Comparison of ENCODE assay signal across 18 mouse cellular contexts in the genomic region with DNA sequence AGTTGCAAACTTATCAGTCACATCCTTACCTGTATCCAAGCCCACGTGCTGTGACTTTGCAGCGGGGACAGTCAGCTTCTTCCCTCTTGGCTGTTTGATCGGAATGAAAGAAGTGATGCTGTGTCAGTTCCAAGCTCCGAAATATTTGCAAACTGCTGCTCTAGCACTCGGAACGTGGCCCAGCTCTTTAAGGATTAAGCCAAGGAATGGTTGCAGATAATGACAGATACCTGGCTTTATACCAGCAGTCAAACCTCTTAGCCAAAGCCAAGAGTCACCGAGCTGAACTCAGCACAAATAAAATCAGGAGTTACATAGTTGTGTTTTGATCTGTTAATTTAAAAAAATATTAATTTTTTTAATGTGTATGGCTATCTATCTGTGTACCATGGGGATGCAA. TPM values are rescaled to one million over a fixed set of nuclear protein-coding genes. Genes with fewer than 3 reads are reported as not detected.
DNase-seq lines count a peak whose midpoint lies in the region; ATAC-seq lines count a peak whose summit lies in the region.
"Had no signal": no experiment of that assay in that cellular context is flagged by ENCODE, and none has a peak within 500 bp of the region (broad histone marks: within the 10 kb centered on the region; RNA-seq: fewer than 3 reads in every experiment).

No protein-coding gene starts in this region.

- no peaks in the 10 kb centered on the region for H3K36me3 ChIP-seq in heart, embryonic 11.5 days (ENCODE audit: control insufficient read depth, insufficient read depth, low read length)
- H3K36me3 ChIP-seq: embryonic facial prominence, embryonic 15.5 days; hindbrain, embryonic 13.5 days; midbrain, embryonic 12.5 days had no signal

- 79% methylated on average over 7 of the region's 7 CpGs for WGBS in heart, embryonic 11.5 days (ENCODE audit: insufficient replicate concordance)

- peak; percentile 29 for DNase-seq in adrenal gland, postnatal 10 days
- DNase-seq in adrenal gland, postnatal 25 days, result no peak
- DNase-seq in heart, adult 18-20 months, result peak; percentile 13 to 14
- DNase-seq in ovary, postnatal 14 days (ENCODE audit: low spot score), result peak; percentile 9
- DNase-seq in ovary, postnatal 10 days (ENCODE audit: low spot score), result no peak
- no peak for DNase-seq in left cerebral cortex, adult 11 months (ENCODE audit: low spot score)
- no peak for DNase-seq in left cerebral cortex, adult 18-20 months (ENCODE audit: low spot score in 2 of 2)
- DNase-seq: kidney, adult 18-20 months; right cerebral cortex, postnatal 4 days; thymus, adult 2 months had no signal

- H3K9me3 ChIP-seq in heart, embryonic 11.5 days (replicated peaks; ENCODE audit: control insufficient read depth, low read length), result no peaks in the 10 kb centered on the region
- H3K9me3 ChIP-seq: embryonic facial prominence, embryonic 15.5 days; hindbrain, embryonic 13.5 days; midbrain, embryonic 12.5 days had no signal

- H3K4me3 ChIP-seq in heart, embryonic 11.5 days (ENCODE audit: low read depth, low read length), result no peak overlapping the region
- H3K4me3 ChIP-seq: embryonic facial prominence, embryonic 15.5 days; heart, adult 2 months; hindbrain, embryonic 13.5 days; midbrain, embryonic 12.5 days had no signal

- no peaks in the 10 kb centered on the region for H3K4me1 ChIP-seq in heart, embryonic 11.5 days (ENCODE audit: control insufficient read depth, insufficient read depth, low read length)
- H3K4me1 ChIP-seq: embryonic facial prominence, embryonic 15.5 days; hindbrain, embryonic 13.5 days; midbrain, embryonic 12.5 days had no signal

- no peaks in the 10 kb centered on the region for H3K27me3 ChIP-seq in heart, embryonic 11.5 days (ENCODE audit: control insufficient read depth, insufficient read depth, low read length)
- H3K27me3 ChIP-seq: embryonic facial prominence, embryonic 15.5 days; hindbrain, embryonic 13.5 days; midbrain, embryonic 12.5 days; Patski had no signal

- no peak overlapping the region for H3K9ac ChIP-seq in heart, embryonic 11.5 days (ENCODE audit: low read depth, low read length)
- H3K9ac ChIP-seq: embryonic facial prominence, embryonic 15.5 days; hindbrain, embryonic 13.5 days; midbrain, embryonic 12.5 days had no signal

- H3K27ac ChIP-seq in heart, embryonic 11.5 days (ENCODE audit: low read depth, low read length), result no peak overlapping the region
- H3K27ac ChIP-seq: embryonic facial prominence, embryonic 15.5 days; heart, adult 2 months; hindbrain, embryonic 13.5 days; midbrain, embryonic 12.5 days had no signal

- H3K4me2 ChIP-seq in heart, embryonic 11.5 days, result no peak overlapping the region
- H3K4me2 ChIP-seq: embryonic facial prominence, embryonic 15.5 days; hindbrain, embryonic 13.5 days; midbrain, embryonic 12.5 days had no signal

- no peak for ATAC-seq in heart, embryonic 11.5 days (replicated peaks; ENCODE audit: insufficient number of reproducible peaks, low FRiP score, low TSS enrichment)
- ATAC-seq: forebrain, embryonic 16.5 days; Patski had no signal

RNA-seq across cellular contexts. Expression of a gene that starts 7.0 kb away (rescaled TPM):
- total RNA-seq in adrenal gland, postnatal 10 days (2021), result 10 to 100 TPM; 71.6 to 83.5 TPM
- 65.8 and 69.5 TPM in 2 replicates for total RNA-seq in adrenal gland, postnatal 25 days (2021)
- total RNA-seq in heart, adult 18-20 months (2021), result 10 to 100 TPM; 77.9 to 82.5 TPM
- polyA plus RNA-seq in heart, embryonic 11.5 days (2014; fragmentation: Nextera tagmentation; extraction: Ambion mirVana), result 116 and 122 TPM in 2 replicates
- total RNA-seq in left cerebral cortex, adult 18-20 months (2021), result 10 to 100 TPM; 83.6 to 84.5 TPM

RNA-seq across cellular contexts. Expression of a gene that starts 32.8 kb away (rescaled TPM):
- 10 to 100 TPM; 46.0 to 52.6 TPM for total RNA-seq in adrenal gland, postnatal 10 days (2021)
- total RNA-seq in adrenal gland, postnatal 25 days (2021), result 61.3 and 63.6 TPM in 2 replicates
- 10 to 100 TPM; 26.1 to 32.8 TPM for total RNA-seq in heart, adult 18-20 months (2021)
- 49.7 and 52.7 TPM in 2 replicates for polyA plus RNA-seq in heart, embryonic 11.5 days (2014; fragmentation: Nextera tagmentation; extraction: Ambion mirVana)
- total RNA-seq in left cerebral cortex, adult 18-20 months (2021), result 10 to 100 TPM; 34.2 to 39.2 TPM

RNA-seq across cellular contexts. Expression of a gene that starts 44.6 kb away (rescaled TPM):
- under 1 TPM in 1 of 2 experiments, not detected in 1; 0.21 TPM for total RNA-seq in adrenal gland, postnatal 10 days (2021)
- not detected in 2 replicates for total RNA-seq in adrenal gland, postnatal 25 days (2021)
- not detected for total RNA-seq in heart, adult 18-20 months (2021)
- not detected in 2 replicates for polyA plus RNA-seq in heart, embryonic 11.5 days (2014; fragmentation: Nextera tagmentation; extraction: Ambion mirVana)
- under 1 TPM; 0.28 to 0.44 TPM for total RNA-seq in left cerebral cortex, adult 18-20 months (2021)
- total RNA-seq: heart, adult 2 months; liver, adult 2 months had no signal
- polyA plus RNA-seq: liver, adult 2 months; Patski; thymus, adult 2 months had no signal

Comparison
In these comparisons a context has a peak if more than half of its experiments do, and no peak if none do; other contexts are left out.
1. DNase-seq: peak in adrenal gland, postnatal 10 days (single experiment), heart, adult 18-20 months (2 of 2) and ovary, postnatal 14 days (single experiment); none in adrenal gland, postnatal 25 days (single experiment), ovary, postnatal 10 days (single experiment), left cerebral cortex, adult 11 months (single experiment) and left cerebral cortex, adult 18-20 months (0 of 2).